Mouse (Mus musculus): ENCODE data around the gene Acacb. TPM values are rescaled to one million over a fixed set of nuclear protein-coding genes. Genes with fewer than 3 reads are reported as not detected.

Acacb gene
- polyA plus RNA-seq, 1 experiment from 2014 or later = 0.69 TPM

DNA sequence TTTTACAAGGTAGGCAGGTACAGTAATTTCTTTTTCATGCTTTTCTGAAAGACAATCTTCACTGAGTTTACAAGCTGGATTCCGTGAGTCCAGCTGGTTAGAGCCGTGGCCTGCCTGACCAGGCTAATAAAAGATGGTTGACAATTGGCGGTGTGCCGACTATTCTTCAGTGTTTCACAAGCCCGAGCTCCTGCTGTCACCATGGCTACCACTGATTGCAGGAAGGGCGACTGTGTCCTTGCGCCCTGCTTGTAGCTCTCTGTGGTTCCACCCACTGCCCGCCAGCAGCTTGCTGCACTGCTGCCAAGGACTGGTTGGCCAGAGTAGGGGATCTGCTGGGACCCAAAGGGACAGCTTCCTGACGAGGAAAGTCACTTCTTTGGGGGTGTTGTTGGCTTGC is 7.2 kb upstream of the Acacb start:
- ATAC-seq = peak; percentile 68
- Histone ChIP-seq H3K9me3 (ENCODE audit: control insufficient read depth) (no peaks in the 10 kb centered on the region), H3K36me3 (ENCODE audit: control insufficient read depth, insufficient read depth) (peaks cover 9% of the 10 kb centered on the region; the same call in 1 of the 2 replicates), H3K4me2 (replicated peaks; ENCODE audit: low read depth) (peak overlapping the region; percentile 55), H3K27me3 (replicated peaks; ENCODE audit: control insufficient read depth, insufficient read depth, low read length) (no peaks in the 10 kb centered on the region), H3K27ac (ENCODE audit: low read depth, low read length) (peak overlapping the region; percentile 84), H3K4me3 (ENCODE audit: low read depth, low read length) (no peak overlapping the region), H3K9ac (ENCODE audit: low read depth, low read length) (no peak overlapping the region), H3K4me1 (replicated peaks; ENCODE audit: control insufficient read depth, insufficient read depth, low read length) (no peaks in the 10 kb centered on the region)
- 22% methylated on average over 9 of the region's 9 CpGs for WGBS
- TF ChIP-seq CTCF (IDR thresholded peaks at IDR 0.05; ENCODE audit: low read depth) = no peak

DNA sequence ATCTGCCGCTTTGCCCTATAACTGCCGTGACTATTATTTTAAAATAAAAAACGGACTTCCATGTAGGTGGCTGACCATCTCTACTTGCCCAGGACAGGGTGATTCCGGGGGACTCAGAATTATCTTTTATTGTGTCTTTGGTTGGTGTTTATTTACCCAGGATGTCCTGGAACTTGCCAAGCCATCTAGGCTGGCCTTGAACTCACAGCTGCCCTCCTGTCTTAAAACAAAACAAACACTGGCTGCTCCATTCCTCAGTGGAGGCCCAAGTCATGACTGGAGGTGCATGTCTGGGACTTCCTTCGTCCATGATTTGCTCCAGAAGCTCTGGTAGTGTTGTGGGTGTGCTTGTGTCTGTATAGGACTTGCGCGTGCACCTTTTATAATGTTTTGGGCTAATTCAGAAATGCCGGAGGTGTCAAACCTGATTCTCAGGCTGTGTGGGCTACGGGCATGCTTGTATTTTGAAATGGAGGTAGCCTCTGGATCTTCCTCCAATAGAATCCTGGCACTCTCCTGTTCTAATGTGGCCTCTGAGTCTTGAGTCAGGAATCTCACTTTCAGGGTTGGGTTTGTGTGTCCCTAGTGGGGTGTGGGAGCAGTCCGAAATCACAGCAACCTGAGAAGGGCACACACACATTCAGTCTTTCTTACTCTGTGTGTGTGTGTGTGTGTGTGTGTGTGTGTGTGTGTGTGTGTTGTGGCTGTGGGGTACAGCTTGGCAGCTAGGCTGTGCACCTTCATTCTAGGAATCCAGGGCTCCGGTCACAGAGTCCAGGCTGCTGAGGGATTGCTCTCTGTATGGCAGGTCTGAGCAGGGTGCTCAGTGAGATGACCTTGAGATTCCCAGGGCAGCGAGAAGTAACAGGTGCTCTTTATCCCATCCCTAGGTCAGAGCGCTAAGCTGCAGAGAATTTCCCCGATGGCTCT is 973 bp downstream of the Acacb start:
- H3K27ac ChIP-seq (ENCODE audit: low read depth, low read length) = no peak overlapping the region
- no peaks in the 10 kb centered on the region for H3K9me3 ChIP-seq (ENCODE audit: control insufficient read depth)
- 78% methylated on average over 14 of the region's 14 CpGs for WGBS

DNA sequence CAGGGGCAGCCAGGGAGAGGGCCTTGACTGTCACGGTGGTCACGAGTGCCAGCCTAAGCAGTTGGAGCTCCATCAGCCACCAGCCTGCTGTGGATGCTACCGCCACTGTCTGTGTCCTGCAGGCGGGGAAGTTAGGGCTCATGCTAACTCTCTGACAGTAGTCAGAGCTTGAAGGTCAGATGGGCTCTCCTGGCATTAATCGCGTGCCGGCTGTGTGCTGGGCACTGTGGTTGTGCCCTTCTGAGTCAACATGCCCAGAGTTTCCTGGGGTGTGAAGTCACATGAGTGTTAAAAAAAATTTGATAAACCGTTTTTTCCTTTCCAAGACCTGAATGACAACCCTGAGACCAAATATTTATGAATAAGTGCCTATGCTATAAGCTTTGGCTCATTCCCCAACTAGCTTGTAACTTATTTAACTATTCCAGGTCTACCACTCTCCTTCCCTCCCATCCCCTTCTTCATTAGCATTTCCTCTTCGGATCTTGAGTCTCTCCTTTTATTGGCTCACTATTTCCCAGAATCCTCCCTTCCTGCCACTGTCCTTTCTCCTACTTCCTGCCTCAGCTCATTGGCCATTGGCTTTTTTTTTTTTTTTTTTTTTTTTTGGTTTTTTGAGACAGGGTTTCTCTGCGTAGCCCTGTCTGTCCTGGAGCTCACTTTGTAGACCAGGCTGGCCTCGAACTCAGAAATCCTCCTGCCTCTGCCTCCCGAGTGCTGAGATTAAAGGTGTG is 6.2 kb downstream of the Acacb start:
- no peak for TF ChIP-seq CTCF (IDR thresholded peaks at IDR 0.05; ENCODE audit: low read depth)

More for the DNA sequence above, 973 bp downstream of the Acacb start:
- H3K4me3 ChIP-seq (ENCODE audit: low read depth, low read length) = no peak overlapping the region
- ATAC-seq = no peak
- H3K27me3 ChIP-seq (replicated peaks; ENCODE audit: control insufficient read depth, insufficient read depth, low read length) = no peaks in the 10 kb centered on the region
- no peak overlapping the region for H3K4me2 ChIP-seq (replicated peaks; ENCODE audit: low read depth)
- no peak for TF ChIP-seq CTCF (IDR thresholded peaks at IDR 0.05; ENCODE audit: low read depth)
- H3K9ac ChIP-seq (ENCODE audit: low read depth, low read length) = no peak overlapping the region
- no peaks in the 10 kb centered on the region for H3K36me3 ChIP-seq (ENCODE audit: control insufficient read depth, insufficient read depth)
- peaks cover 10% of the 10 kb centered on the region for H3K4me1 ChIP-seq (replicated peaks; ENCODE audit: control insufficient read depth, insufficient read depth, low read length)

GRCm38 (mm10) chr5:114153490-114153889 is 7.2 kb downstream of the Acacb start:
- Histone ChIP-seq H3K4me3 (ENCODE audit: low read depth, low read length) (peak overlapping the region; percentile 17; the same call in 1 of the 2 replicates), H3K4me2 (replicated peaks; ENCODE audit: low read depth) (peak overlapping the region; percentile 47)
- 13% methylated on average over 12 of the region's 12 CpGs for WGBS

More for the DNA sequence above, 6.2 kb downstream of the Acacb start:
- Histone ChIP-seq H3K4me2 (replicated peaks; ENCODE audit: low read depth) (no peak overlapping the region), H3K4me3 (ENCODE audit: low read depth, low read length) (no peak overlapping the region), H3K27ac (ENCODE audit: low read depth, low read length) (no peak overlapping the region), H3K4me1 (replicated peaks; ENCODE audit: control insufficient read depth, insufficient read depth, low read length) (no peaks in the 10 kb centered on the region), H3K36me3 (ENCODE audit: control insufficient read depth, insufficient read depth) (no peaks in the 10 kb centered on the region), H3K9me3 (ENCODE audit: control insufficient read depth) (no peaks in the 10 kb centered on the region), H3K9ac (ENCODE audit: low read depth, low read length) (no peak overlapping the region), H3K27me3 (replicated peaks; ENCODE audit: control insufficient read depth, insufficient read depth, low read length) (no peaks in the 10 kb centered on the region)
- ATAC-seq = no peak
- WGBS = 77% methylated on average over 12 of the region's 12 CpGs

GRCm38 (mm10) chr5:114154765-114155164 is 8.4 kb downstream of the Acacb start:
- 79% methylated on average over 5 of the region's 5 CpGs for WGBS
- Histone ChIP-seq H3K27ac (ENCODE audit: low read depth, low read length) (no peak overlapping the region), H3K9ac (ENCODE audit: low read depth, low read length) (no peak overlapping the region), H3K9me3 (ENCODE audit: control insufficient read depth) (no peaks in the 10 kb centered on the region), H3K27me3 (replicated peaks; ENCODE audit: control insufficient read depth, insufficient read depth, low read length) (no peaks in the 10 kb centered on the region), H3K4me1 (replicated peaks; ENCODE audit: control insufficient read depth, insufficient read depth, low read length) (no peaks in the 10 kb centered on the region), H3K4me2 (replicated peaks; ENCODE audit: low read depth) (no peak overlapping the region), H3K4me3 (ENCODE audit: low read depth, low read length) (no peak overlapping the region), H3K36me3 (ENCODE audit: control insufficient read depth, insufficient read depth) (no peaks in the 10 kb centered on the region)
- TF ChIP-seq CTCF (IDR thresholded peaks at IDR 0.05; ENCODE audit: low read depth) = no peak
- ATAC-seq = no peak

More at GRCm38 (mm10) chr5:114153490-114153889, 7.2 kb downstream of the Acacb start:
- no peak overlapping the region for H3K27ac ChIP-seq (ENCODE audit: low read depth, low read length)
- no peaks in the 10 kb centered on the region for H3K27me3 ChIP-seq (replicated peaks; ENCODE audit: control insufficient read depth, insufficient read depth, low read length)
- peak; percentile 71 for TF ChIP-seq CTCF (IDR thresholded peaks at IDR 0.05; ENCODE audit: low read depth)
- H3K4me1 ChIP-seq (replicated peaks; ENCODE audit: control insufficient read depth, insufficient read depth, low read length) = no peaks in the 10 kb centered on the region
- no peak overlapping the region for H3K9ac ChIP-seq (ENCODE audit: low read depth, low read length)
- H3K9me3 ChIP-seq (ENCODE audit: control insufficient read depth) = no peaks in the 10 kb centered on the region
- no peaks in the 10 kb centered on the region for H3K36me3 ChIP-seq (ENCODE audit: control insufficient read depth, insufficient read depth)
- peak; percentile 44; the same call in 1 of the 2 replicates for ATAC-seq

Measured in intestine, postnatal 0 days (tissue).